Mouse (Mus musculus): Measurements from ENCODE around the gene Col25a1.

Gene Col25a1

DNA sequence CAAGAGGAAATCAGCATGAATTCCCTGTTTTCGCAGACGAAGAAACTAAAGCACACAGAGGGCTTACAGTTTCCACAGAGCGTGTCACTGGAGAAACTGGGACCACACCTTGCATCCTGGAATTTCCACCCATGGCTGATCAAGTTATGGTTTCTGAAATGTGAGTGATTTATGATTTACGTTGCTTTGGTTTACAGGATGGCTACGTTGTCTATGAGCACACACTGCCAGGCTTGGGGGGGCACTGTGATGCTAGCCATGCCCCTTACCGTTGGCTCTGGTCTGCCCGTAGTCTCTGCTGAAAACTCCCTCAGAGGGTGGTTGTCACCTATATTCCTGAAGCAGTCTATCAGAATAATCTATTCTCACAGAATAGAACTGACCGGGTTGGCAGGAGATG, at the start of gene Col25a1:
Gene Col25a1, plus strand, starts transcription at position 301 of the 400 bp plus-strand sequence.
- no peak for DNase-seq

DNA sequence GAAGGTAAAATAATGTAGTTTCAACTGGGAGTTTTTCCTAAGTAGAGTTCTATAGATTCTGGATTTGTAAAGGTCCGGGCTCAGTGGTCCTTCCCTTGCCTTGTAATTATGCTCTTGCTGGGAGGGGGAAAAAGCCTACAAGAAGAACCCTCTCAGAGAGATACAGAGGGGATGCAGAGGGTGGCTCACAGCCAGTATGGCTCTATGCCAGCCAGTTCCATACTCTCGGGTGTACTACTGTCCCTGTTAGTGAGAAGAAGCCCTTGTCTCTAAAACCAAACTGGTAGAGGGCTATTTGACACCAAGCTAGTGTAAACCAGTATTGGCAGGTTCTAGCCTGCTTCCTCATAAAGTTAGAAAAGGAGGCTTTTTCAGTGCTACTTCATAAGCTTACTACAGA, 48.0 kb upstream of the Col25a1 start:
- no peak for DNase-seq

DNA sequence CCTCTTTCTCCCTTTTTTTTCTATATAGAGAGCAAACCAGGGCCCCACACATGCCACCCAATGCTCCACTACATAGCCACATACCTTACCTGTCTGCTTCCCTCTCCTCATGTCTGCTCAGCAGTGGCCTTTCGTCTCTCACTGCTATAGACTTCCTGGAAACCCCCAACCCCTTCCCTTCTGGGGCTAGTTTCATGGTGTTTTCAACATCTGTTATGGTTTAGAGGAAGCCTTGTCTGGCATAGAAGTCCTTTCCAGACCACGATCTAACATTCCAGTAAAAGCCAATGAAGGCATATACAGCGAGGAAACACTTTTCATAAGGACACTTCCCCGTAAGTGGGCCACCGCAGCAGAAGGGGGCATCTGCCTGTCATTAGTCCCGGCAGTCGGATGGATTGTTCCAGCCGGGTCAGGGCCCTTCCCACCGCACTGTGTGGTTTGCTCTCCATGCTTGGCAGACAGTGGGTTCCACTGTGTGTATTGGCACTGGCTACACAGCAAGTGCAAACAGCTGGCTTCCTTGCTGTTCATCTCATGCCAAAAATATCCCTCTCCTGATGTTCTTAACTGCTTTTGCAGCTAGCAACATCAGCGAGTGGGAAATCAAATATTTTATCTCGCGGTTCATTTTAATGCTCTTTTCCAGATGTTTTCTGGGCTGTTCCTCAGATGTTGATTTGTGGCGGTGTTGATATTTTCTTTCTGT, 44.8 kb upstream of the Col25a1 start:
- DNase-seq, result no peak

DNA sequence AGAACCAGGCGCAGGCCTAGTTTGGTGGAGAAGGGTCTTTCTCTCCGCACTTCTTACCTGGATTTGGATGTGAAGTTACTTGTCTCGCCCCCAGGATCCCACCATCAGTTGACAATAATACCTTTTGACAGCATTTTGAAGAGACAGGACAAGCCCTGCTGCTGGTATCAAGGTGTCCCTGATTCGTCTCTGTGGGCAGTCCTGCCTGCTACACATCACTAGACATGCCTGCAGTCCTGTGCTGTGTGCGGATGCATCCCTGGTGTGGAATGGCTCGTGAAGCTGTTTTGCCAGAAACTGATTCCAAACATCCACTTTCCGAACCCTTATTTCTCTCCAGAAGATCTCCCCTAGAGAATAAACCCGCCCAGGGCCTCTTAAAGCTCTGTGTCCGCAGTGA, 43.8 kb upstream of the Col25a1 start:
- DNase-seq, result no peak

DNA sequence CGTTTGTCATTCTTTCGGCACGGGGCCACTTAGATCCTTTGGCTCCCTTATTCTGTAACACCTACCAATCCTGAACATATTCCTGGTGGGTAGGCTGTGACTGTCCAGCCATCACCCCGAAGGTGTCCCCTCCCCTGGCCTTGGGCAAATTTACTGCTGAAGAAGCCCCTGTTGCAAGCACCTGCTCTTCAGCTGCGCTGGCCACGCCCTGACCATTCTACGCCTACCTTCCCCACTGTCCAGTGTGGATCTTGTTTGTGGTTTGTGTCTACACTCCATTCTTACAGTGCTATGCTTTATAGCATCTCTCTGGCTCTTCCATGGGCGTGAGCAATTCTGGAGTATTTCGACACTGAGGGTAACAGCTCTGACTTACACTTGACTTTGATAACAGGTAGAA, 42.6 kb upstream of the Col25a1 start:
- DNase-seq, result no peak

DNA sequence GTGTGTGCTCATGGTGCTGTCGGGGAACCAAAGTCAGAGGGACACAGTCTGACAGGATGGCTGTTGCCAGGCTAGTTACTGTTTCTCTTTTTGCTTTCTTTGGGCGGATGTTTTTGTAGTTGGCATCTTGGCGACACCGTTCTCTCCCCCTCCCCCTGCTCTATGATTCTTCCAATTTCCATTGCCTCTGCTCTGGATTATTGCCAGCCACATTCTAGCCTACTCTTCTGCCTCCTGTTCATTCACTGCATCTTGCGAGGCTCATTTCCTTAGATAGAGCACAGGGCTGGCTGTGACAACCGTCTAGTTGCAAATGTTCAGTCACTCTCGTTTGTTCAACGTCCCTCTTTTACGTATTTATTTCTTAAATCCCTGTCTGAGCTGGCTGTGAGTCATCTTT, 40.8 kb upstream of the Col25a1 start:
- DNase-seq, result no peak

DNA sequence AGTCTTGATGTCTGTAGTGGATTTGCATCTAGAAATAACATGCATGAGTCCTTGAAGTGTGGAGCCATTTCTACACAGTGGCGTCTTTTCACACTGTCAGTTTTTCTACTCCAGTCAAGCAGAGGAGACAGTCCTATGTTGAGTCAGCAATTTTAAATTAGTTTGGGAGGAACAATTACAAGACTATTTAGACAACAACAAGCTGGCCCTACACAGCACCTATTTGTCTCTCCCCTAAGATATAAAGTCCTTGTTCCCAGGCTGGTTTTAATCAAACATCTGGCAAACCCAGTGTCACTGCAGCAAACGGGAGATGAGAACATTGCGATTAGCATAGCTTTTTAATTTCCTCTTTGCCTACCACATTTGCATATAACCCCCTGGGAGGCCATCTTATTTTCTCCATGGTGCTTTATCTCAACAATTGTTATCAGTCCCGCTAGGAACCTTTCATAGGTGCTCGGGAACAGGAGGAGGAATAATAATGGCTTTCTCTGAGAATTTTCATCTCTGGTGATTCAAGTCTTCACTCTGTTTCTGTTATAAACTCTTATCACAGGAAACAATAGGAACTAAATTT, 37.1 kb upstream of the Col25a1 start:
- DNase-seq, result no peak

DNA sequence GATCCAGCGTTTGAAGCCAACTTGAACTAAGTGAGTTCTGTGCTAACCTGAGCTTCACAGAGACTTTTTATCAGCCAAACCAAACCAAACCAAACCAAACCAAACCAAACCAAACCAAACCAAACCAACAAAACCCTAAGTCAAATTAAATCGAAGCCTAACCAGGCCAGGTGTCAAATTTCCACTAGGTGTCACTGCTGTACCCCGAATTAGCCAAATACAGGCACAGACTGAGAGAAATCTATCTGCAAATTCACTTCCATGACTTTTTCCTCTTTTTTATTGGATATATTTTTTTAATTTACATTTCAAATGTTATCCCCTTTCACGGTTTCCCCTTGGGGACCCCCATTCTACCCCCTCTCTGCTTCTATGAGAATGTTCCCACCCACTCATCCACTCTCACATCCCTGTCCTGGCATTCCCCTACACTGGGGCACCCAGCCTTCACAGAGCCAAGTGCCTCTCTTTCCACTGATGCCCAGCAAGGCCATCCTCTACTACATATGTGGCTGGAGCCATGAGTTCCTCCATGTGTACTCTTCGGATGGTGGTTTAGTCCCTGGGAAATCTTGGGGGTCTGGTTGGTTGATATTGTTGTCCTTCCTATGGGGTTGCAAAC, 36.0 kb upstream of the Col25a1 start:
- DNase-seq, result peak; percentile 42

DNA sequence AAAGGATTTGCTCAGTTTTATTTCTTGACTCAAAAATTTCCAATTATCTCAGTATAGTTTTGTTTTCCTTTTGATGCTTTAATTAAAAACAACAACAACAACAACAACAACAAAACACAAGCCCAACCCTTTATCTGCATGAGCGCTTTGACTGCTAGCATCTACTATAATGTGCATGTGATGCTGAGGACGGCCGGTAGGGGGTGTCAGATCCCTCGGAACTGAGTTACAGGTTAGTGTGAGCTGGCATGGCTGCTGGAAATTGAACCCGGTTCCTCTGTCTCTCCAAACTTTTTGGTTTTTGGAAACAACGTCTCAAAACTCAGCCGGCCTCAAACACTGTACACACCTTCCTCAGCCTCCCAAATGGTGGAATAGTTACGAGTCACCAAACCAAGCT, 27.8 kb upstream of the Col25a1 start:
- no peak for DNase-seq

DNA sequence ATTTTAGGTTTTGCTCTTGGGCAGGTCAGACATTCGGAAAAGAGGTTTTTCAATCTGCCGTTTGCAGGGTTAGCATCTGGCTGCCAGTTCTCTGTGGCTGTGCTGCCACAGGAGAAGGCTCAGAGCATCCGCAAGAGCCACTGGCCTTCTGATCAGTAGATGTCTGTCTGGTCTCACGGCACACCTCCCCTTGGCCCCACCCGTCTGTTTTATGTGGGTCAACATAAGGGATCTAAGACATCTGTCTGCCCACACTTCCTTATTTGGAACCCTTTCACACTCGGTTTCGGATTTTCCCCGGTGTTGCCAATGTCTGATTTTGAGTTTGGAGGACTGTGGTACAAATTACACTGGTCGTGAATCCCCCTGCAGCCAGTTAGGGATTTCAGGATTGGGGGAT, 26.8 kb upstream of the Col25a1 start:
- DNase-seq, result no peak

DNA sequence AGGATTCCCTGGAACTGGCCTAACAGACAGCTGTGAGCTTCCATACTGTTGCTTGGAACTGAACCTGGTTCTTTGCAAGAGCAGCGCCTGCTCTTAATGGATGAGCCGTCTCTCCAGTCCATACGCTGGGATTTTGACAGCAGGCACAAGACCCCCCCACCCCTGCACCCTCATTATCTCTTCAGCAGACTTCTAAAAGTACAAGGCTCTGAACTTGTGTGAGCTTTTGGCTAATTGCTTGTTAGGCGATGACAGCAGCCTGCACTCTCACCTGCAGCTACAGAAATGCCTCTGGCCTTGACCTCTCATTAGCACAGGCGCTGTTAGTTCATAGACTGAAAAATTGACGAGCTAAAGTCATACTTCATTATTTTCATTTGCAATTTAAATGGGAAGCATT, 14.4 kb upstream of the Col25a1 start:
- no peak for DNase-seq

DNA sequence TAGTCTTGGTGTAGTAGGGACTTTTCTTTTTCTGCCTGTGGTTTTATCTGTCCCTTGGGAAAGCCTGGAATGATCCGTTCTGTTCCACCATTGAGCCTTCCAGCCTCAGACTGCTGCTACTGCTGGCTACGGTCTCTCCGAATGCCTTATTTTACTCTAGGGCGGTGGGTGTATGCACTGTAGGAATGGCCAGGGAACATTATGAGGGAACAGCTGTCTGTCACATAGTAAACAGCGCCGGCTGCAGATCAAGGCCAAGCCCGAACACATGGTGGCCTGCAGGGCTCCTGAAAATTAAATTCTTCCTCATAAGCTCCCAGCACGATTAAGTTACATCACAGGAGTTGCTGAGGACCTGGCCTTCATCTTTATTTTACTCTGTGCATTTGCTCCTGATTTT, 3.5 kb upstream of the Col25a1 start:
- no peak for DNase-seq

DNA sequence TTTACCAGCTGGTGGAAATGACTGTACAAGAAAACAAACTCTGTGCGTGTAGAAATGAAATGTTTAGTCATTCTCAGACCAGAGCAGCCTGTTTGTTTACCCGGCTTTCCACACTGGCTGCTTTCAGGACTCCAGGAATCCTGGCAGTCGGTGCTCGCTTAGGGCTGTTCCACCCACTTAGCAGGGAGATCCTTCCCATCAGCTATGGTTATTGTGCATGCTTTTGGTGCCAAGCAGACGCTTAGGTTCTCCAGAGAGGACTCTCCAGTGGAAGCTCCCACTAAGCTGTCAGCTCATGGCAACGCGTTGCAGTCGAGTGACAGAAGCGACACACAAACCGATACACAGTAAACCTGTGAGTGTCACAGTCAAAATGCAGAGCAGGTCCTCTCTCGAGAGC, 2.7 kb upstream of the Col25a1 start:
- DNase-seq, result peak; percentile 34

DNA sequence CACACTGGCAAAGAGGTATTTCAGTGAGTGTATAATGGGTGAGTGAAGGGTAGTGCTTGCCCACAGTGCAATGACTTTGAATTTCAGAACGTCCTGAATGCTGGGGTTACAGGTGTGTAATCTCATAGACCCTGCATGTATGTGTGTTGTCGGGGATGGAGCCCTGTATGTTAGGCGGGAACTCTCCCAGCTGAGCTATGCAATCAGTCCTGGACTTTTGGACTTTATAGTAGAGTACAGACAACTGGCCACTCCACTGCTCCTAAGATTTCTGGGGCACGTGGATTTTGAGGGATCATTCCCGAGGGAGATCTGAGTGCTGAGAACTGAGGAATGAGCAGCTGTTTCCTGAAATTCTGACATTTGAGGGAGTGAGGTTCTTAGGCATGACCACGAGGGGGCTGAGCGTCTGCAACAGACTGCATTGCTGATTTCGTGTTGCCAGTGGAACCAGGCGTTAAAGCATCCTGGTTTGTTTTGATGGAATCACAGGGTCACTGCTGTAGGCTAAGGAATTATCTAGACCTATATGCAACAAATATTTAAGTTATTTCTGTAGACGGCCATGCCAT, 1.6 kb upstream of the Col25a1 start:
- no peak for DNase-seq

DNA sequence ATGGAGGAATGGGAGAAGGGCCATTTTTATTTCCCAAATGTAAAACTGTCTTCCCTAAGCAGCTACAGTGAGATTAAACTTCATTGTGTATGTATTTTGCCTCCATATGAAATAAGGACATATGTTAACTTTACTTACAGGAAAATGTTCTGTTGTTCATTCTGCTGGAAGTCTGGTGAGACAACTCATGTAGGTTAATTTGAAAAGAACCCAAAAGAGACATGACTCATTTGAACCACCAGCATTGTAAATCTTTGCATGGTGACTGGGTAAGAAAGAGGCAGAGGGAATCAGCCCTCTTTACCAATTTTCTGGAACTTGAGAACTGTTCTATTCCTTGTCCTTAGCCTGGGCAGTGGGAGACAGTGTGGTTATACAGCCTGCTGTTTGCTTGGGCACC, 5.9 kb downstream of the Col25a1 start:
- DNase-seq, result no peak

DNA sequence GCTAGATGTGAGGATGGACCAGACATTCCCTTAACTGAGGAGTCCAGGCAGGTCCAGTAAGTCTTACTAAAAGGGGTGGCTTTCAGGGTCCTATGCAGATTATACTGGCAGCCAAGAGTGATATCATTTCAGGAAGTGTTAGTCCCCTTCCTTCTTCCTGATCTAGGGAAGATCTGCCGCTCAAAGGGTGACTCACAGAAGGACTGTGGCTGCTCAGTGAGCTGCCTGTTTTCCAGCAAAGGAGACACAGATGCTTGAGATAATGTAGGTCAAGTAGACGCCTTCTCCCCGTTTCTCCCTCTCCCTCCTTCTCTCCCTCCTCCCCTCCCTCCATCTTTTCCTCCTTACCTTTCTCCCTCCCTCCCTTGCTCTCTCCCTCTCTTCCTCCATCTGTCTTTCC, 6.3 kb downstream of the Col25a1 start:
- no peak for DNase-seq

DNA sequence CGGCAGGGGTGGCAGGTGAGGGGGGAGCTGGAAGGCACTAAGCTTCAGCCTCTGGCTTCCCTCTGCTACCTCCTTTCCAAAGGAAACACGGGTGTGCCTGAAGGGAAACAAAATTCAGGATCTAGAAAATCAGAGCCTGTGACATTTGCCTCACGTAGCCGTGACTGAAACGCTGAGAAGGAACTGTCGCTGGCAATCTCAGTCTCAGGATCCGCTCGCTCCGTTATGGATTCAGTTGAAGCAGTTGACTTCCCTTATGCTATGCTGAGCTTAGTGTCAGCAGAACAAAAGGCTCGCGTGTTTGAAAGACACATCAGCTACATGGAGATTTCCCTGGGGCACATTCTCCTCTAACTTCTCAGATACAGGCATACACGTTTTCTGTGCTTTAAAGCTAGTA, 14.6 kb downstream of the Col25a1 start:
- no peak for DNase-seq

DNA sequence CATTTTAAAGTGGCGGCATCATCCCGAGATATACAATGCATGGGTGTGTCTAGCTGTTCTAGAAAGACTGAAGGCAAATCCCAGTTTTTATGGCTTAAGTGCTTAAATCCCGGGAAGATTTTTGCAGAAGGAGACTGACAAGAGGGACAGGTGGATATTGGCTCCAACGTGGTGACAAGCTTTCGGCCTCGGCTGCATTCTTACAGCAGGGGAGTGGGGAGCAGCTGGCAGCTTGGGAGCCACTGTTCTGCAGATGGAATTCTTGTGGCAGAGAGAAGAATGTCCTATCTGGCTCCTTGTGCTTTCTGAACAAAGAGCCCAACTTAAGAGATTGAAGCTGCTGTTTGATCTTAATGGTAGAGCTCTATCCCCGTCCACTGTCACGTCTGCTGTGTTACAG, 16.5 kb downstream of the Col25a1 start:
- DNase-seq, result no peak

DNA sequence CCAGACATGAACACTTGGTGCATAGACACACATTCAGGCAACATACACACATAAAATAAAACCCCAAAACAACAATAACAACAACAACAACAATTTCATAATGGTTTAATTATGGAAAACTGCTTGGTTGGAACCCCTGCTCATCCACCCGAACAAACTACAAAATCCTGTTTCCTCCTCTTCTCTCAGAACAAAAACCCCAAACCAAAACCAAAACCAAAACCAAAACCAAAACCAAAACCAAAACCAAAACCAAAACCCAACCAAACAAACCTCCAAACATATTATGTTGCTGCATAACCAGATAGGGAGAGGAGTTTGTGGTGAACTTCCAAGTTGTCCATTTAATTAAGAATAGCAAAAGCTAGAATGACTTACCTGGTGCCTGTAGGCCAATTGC, 17.9 kb downstream of the Col25a1 start:
- no peak for DNase-seq

DNA sequence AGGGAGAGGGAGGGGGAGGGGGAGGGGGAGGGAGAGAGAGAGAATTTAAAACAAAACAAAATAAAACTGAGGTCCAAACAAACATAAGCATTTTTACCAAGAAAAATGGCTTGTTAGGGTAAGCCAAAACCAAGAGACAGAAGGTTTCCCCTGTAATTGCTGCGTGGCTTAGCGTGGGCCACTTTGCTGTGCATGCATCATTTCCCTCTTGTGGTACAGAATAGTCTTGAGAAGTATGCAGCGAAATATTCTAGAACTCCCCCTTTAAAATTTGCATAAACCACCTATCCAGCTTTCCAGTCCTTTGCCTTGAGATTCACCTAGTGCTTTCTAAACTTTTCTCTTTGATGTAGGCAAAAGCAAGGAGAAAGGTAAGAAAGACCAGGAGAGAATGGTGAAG, 21.8 kb downstream of the Col25a1 start:
- DNase-seq, result no peak

DNA sequence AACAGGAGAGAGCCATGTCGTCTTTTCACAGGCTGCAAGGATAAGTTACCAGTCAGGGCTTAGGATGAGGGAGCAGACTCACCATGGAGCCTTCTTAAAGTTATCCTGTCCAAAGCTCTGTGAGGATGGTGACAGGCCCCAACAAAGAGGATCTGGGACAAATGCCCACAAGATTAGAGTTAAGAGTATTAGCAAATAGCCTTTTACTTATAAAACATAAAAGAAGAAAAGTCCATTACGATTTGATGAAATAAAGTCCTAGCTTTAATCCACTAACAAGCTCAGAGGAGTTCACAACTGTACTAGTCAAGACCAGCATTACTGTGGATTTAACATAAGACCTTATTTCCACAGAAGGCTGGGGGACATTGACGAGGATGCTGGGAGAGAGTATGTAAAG, 26.2 kb downstream of the Col25a1 start:
- DNase-seq, result no peak

DNA sequence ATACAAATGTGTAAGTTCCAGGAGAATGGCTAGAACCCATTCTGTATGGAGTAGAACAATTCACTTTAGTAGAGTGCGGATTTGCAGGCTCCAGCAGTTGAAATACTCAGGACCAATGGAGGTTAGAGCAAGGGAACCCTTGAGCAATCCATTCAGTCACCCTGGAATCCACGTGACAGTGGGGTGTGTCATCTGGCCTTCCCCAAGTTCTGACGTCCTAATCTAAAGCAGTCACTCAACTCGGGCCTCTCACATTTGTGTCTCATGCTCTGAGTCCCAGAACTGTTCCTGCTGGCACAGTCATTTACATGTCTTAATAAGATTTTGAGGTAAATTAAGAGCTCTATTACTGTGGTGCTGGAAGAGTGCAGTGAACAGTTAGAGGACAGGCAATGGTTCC, 28.6 kb downstream of the Col25a1 start:
- DNase-seq, result no peak

DNA sequence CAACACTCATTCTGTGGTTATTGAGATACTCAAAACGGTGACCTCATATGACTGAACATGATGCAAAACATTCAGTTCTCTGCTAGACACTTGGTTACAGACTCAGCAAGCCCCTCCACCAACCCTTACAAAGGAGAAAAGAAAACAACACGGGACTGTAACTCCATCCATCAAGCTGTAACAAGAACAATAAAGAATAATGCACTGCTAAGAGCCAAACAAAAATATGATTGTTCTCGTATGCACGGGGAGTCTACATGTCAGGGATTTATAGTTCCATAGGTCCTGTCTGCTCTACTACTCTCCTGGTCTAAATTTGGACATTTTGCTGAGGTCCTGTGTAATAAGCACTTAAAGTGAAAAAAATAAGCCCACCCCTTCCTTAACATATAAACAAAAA, 29.6 kb downstream of the Col25a1 start:
- no peak for DNase-seq

DNA sequence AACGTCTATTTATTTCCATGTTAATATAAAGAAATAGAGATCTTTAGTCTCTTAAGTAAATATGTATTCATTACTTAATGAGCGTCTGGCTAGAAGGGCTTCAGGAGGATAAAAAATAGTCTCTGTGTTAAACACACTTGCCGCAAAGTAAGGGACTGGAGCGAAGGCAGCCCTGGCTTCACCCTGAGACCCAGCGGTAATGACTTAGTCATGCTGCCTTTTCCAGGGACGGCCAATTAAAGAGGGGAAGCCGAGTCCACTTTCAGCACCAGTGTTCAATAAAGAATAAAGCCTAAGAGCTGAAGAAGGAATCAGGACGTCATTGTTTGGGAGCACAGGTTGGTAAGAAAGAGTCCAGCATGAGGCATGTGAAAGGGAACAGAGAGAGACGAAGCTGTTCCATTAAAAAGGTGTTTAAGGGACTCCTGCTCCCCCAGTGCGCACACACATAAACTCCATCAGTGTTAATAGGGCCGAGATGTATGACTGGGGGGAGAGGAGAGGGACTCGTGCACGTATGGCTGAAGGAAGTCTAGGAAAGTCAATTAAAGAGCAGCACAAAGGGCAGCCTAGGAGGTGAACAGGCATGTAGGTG, 30.1 kb downstream of the Col25a1 start:
- no peak for DNase-seq
